Mouse (Mus musculus) spleen, adult 2 months (tissue): ENCODE data around the gene Fez1.

Experiments
- CTCF ChIP-seq: fragments of 200-500 bp; IDR thresholded peaks from 2 replicates; pipeline ENCODE4 v1.5.1; 2011; ENCODE audit warnings: mild to moderate bottlenecking, inconsistent platforms; ENCODE audit not compliant: insufficient read depth, insufficient read length, insufficient replicate concordance; ENCODE audit errors: extremely low read depth
- POLR2A ChIP-seq: fragments of 200-500 bp; IDR thresholded peaks from 2 replicates; pipeline ENCODE4 v1.6.1; 2011; ENCODE audit warnings: low read depth, low read length, inconsistent platforms

DNA sequence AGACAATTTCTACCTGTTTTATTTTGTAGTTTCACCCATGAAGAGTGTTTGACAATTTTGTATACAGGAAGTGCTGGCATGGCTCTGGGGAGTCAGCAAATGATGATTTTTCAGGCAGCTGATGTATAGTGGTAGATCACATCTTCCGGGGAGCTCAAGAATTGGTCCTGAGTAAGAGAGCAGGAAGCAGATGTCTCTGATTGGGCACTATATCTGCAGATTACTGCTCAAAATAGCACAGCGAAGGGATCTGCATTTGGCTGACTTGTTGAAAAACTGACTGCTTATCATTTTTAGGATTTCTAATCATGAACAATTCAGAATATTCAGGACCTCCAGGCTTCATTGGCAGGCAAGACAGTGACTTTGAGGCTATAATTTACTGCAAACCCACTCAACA lies 30.5 kb downstream of the Fez1 start:
- TF ChIP-seq CTCF: no peak
- TF ChIP-seq POLR2A: no peak
